Mouse (Mus musculus) layer of hippocampus, adult 6 months (tissue): Measurements from ENCODE around the gene 0610040J01Rik. TPM values are rescaled to one million over a fixed set of nuclear protein-coding genes. Genes with fewer than 3 reads are reported as not detected.

ENCODE experiments used
- long read RNA-seq, 2 experiments: library from polyadenylated mRNA; unstranded; transcript quantifications; one replicate each; pipeline ENCODE4 v2.0.0; 2019 to 2020
- polyA plus RNA-seq: library from polyadenylated mRNA; unstranded; fragments of <200 nt; fragmentation: Nextera tagmentation; gene quantifications from 2 replicates; pipeline ENCODE4 v1.2.3, GENCODE M21; 2021

Gene 0610040J01Rik
- 6.6 and 8.4 TPM in 2 replicates for polyA plus RNA-seq
- long read RNA-seq, experiment 1, transcript 0610040J01Rik-201 (4 exons, 2,008 nt) = major isoform, 21 of 22 reads
- long read RNA-seq, experiment 1, partial matches to known transcripts = 0 of 22 reads
- long read RNA-seq, experiment 1, other reads (novel, unspliced or antisense) = 0 of 22 reads
- long read RNA-seq, experiment 2, transcript 0610040J01Rik-201 (4 exons, 2,008 nt) = major isoform, 39 of 45 reads
- long read RNA-seq, experiment 2, partial matches to known transcripts = 0 of 45 reads
- long read RNA-seq, experiment 2, other reads (novel, unspliced or antisense) = 5 of 45 reads

GRCm38 (mm10) chr5:63811819-63812508 lies at the start of gene 0610040J01Rik:
0610040J01Rik (plus strand) TSS chr5:63812363.

Other genes starting within 250 kb of the 0610040J01Rik start
- gene Nwd2, start 163.3 kb upstream of the 0610040J01Rik start, polyA plus RNA-seq = 5.2 and 5.7 TPM in 2 replicates
- 3.9 and 4.6 TPM in 2 replicates for gene Rell1, start 156.5 kb downstream of the 0610040J01Rik start, polyA plus RNA-seq